Mouse (Mus musculus): ENCODE results near the gene Ap1ar. TPM values are rescaled to one million over a fixed set of nuclear protein-coding genes. Genes with fewer than 3 reads are reported as not detected.

Gene Ap1ar
- total RNA-seq, 2 experiments from 2014 or later: 77.9 to 83.1 TPM

DNA sequence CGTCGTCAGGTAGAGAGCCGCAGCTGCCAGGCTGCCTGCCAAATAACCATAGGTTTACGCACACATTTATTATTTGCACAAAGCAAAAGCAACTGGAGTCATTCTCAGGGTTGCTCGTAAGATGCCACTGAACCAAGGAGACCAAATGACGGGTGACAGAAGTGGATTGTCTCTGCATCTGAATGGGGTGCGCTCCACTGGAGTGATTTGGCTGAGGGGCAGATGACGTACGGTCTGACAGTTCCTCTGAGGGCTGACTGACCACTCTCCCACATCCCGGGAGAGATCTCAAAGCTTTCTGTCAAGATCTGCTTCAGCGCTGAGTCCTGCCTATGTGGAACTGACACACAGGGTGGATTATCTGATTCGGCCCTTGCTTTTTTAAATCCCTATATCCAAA lies 32.3 kb downstream of the Ap1ar start:
- DNase-seq (ENCODE audit: low spot score in 2 of 2): no peak
- H3K4me3 ChIP-seq: no peak overlapping the region
- no peak overlapping the region for H3K27ac ChIP-seq
- no peak for TF ChIP-seq CTCF (conservative IDR thresholded peaks at IDR 0.05)

DNA sequence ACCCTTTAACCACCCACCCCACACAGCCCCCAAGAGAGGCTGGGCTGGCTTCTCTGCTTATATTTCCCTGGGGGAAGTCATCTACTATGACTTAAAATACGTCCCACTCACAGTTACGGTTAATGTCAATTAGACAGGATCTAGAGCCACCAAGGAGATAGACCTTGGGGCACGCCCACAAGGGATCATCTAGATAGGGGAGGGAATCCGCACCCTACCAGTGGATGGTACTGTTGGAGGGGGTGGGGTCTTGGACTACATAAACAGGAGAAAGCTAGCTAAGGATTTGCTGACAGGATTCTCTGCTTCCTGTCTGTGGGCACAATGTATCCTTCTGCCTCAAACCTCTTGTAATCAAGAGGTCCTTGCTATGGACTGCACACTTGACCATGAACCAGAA lies 32.9 kb downstream of the Ap1ar start:
- TF ChIP-seq CTCF (conservative IDR thresholded peaks at IDR 0.05): no peak
- DNase-seq (ENCODE audit: low spot score in 2 of 2): no peak
- Histone ChIP-seq H3K27ac (no peak overlapping the region), H3K4me3 (no peak overlapping the region)

DNA sequence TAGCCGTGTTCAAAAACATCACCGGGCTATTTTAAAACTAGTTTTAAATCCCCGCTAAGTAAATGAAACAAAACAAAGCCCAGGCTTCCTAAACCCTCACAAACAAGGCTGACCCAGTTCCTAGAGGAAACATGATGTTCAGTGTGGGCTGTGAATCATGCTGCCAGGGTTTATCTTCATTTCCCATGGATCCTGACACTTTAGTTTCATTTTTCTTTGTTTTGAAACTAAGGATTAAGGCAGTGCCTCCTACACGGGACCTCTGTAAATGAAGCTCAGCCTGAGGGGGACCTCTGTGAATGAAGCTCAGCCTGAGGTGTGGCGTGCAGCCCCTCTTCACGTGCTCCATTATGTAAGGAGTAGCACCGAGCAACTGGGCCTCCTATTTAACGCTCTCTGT lies 34.5 kb downstream of the Ap1ar start:
- no peak for DNase-seq (ENCODE audit: low spot score in 2 of 2)
- Histone ChIP-seq H3K27ac (peak overlapping the region; percentile 83), H3K4me3 (peak overlapping the region; percentile 43)
- no peak for TF ChIP-seq CTCF (conservative IDR thresholded peaks at IDR 0.05)

DNA sequence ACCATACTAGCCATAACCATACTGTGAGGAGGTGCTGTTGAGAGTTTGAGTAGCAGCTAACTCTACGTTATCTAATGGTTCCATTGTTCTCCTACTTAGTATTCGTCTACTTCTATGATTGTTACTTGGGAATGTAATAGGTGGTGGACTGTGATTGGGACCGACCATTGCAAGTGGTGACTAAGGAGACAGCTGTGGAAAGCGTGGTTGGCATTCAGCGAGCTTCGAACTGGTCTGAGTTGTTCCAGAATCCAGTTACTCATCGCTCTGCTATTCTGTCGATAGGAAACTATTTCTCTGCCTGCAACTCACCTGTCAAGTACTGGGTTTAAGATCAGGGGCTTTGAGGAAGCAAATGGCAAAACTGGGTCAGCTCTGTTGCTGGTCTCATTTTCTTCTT lies 36.2 kb downstream of the Ap1ar start:
- no peak overlapping the region for H3K4me3 ChIP-seq
- no peak overlapping the region for H3K27ac ChIP-seq
- no peak for DNase-seq (ENCODE audit: low spot score in 2 of 2)
- no peak for TF ChIP-seq CTCF (conservative IDR thresholded peaks at IDR 0.05)

DNA sequence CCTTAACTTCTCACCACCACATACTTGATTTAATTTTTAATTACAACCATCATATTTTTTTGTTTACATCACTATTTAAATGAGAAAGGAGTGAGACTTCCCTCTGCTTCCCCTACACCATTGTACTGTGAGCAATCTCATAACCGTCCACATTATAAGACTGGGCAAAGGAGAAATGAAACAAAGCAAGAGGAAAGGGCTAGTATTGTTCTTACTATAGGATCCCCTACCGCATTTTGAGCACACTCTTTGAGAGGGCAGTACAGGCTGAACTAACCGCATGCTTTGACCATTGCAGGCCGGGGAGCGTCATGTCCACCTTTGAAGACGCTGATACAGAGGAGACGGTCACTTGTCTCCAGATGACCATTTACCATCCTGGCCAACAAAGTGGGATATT lies 41.1 kb downstream of the Ap1ar start:
- no peak overlapping the region for H3K27ac ChIP-seq
- no peak for TF ChIP-seq CTCF (conservative IDR thresholded peaks at IDR 0.05)
- DNase-seq (ENCODE audit: low spot score in 2 of 2): no peak
- no peak overlapping the region for H3K4me3 ChIP-seq

DNA sequence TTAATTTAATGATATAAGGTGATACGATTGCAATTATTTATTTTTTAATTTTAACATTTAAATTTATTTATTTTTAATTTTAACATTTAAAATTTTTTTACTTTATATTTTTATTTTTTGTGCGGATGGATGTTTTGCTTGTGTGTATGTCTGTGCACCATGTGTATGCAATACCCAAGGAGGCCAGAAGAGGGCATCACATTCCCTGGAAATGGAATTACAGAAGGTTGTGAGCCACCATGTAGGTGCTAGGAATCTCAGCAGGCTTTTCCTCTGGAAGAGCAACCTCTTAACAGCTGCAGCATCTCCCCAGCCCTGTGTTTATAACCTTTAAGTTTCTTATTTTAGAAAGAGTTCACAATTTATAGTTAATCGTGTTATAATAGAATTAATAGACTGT lies 41.6 kb downstream of the Ap1ar start:
- DNase-seq (ENCODE audit: low spot score in 2 of 2): no peak
- H3K4me3 ChIP-seq: no peak overlapping the region
- no peak overlapping the region for H3K27ac ChIP-seq
- peak; percentile 67 for TF ChIP-seq CTCF (conservative IDR thresholded peaks at IDR 0.05)

DNA sequence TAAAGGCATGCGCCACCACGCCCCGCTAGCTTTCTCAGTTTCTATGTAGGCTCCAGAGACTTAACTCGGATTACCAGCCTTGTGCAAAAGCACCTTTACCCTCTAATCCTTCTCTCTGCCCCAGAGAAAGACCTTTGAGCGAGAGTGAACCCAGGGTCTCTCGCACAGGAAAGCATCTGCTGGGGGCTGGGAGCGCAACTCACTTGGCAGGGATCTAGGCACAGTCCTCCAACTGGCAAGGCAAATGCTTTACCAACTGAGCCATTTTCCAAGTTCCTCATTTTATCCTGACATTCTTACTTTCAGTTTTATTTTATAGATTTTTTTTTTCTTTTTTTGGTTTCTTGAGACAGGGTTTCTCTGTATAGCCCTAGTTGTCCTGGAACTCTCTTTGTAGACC lies 44.3 kb downstream of the Ap1ar start:
- TF ChIP-seq CTCF (conservative IDR thresholded peaks at IDR 0.05): no peak
- Histone ChIP-seq H3K27ac (no peak overlapping the region), H3K4me3 (no peak overlapping the region)
- no peak for DNase-seq (ENCODE audit: low spot score in 2 of 2)

DNA sequence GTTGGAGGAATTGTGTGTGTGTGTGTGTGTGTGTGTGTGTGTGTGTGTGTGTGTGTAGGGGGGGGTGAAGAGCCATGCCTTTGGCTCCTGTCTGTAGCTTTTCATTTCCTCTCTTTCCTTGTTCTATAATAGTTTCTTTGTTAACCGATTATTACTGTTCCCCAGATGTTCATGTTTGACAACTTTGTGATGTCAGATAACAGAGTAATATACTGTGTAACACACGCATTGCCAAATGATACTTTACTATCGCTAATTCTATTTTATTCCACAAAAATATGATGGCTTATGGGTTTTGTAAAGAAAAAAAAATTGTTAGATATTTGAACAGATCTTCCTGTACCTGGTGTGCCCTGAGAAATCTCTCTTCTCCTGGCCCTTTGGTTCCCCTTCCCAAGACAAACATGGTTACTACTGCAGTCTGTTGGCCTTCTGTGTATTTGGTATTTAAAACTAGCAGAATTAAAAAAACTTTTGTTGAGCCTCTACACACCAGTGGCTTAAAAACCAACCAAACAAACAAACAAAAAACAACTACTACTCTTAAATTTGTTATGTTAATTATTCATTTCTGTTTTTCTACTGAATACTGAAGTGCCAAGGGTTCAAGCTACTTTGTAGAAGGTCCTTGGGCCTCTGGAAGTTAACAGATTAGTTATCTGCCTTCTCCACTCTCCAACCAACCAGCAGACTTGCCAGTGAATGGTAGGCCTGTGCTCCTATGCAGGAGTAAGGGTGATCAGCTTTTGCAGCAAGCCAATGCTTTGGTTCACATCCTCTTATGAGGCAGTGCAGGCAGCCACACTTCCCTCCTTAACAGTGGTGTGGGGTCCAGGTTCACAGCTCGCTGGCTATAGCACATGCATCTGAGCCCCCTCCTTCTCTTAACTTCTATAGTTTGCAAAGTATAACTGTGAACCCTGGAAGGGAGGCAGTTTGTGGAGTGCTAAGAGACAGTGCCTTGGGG lies 45.4 kb downstream of the Ap1ar start:
- Histone ChIP-seq H3K4me3 (no peak overlapping the region), H3K27ac (no peak overlapping the region)
- no peak for DNase-seq (ENCODE audit: low spot score in 2 of 2)
- no peak for TF ChIP-seq CTCF (conservative IDR thresholded peaks at IDR 0.05)

DNA sequence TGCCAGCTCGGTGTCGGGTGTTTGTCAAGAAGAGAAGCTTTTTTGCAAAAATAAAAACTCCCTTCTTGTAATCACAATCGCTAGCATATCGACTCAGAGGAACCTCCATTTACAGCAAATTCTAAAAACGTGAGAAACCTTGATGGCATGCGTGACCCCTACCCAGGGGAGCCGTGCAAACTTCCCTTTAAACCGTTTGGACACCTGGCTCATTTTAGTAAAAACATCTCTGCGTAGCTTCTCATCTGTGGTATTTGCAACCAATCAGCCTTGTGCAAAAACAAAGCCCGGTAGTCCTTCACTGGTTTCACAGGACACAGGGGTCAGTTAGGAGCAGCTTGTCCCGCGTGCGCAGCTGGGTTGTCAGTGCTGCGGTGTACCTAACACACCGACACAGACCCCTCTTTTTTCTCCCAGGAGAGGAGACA lies 46.3 kb downstream of the Ap1ar start:
- H3K4me3 ChIP-seq: peak overlapping the region; percentile 57
- no peak for DNase-seq (ENCODE audit: low spot score in 2 of 2)
- H3K27ac ChIP-seq: peak overlapping the region; percentile 81
- no peak for TF ChIP-seq CTCF (conservative IDR thresholded peaks at IDR 0.05)

DNA sequence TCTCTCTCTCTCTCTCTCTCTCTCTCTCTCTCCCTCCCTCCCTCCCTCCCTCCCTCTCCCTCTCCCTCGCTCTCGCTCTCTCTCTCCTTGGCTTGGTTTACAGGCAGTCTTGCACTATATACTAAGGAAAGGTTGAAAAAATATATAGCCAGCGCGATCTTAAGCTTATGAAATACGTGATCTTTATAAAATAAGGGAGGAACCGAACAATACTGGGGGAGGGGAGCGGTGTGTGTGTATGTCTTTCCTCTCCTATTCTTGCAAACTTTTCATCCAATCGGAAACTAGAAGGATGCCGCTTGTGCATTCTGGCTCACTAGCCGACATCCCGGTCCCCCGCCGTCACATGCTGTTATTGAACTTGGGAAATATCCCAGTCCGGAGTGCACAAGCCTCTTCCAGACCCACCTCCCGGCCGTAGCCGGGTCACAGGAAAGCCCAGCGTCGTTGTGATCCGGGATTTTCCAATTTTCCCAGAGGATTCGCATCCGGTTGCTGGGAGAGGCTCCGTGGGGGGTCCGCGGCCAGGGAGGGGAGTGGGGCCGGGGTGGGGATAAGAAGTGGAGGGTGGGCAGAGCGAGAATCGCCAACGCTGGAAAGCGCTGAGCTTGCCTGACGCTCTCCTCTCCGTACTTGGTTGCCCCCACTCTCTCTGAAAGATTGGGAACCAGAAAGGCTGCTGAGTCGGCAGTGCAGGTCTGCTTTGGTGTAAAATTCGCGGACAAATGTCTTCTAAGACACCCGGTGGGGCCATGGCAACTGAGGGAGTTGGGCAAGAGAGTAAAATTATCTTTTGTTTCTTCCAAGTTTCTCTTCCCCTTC lies 46.9 kb downstream of the Ap1ar start:
- Histone ChIP-seq H3K4me3 (peak overlapping the region; percentile 57), H3K27ac (peak overlapping the region; percentile 81)
- no peak for DNase-seq (ENCODE audit: low spot score in 2 of 2)
- TF ChIP-seq CTCF (conservative IDR thresholded peaks at IDR 0.05): no peak

DNA sequence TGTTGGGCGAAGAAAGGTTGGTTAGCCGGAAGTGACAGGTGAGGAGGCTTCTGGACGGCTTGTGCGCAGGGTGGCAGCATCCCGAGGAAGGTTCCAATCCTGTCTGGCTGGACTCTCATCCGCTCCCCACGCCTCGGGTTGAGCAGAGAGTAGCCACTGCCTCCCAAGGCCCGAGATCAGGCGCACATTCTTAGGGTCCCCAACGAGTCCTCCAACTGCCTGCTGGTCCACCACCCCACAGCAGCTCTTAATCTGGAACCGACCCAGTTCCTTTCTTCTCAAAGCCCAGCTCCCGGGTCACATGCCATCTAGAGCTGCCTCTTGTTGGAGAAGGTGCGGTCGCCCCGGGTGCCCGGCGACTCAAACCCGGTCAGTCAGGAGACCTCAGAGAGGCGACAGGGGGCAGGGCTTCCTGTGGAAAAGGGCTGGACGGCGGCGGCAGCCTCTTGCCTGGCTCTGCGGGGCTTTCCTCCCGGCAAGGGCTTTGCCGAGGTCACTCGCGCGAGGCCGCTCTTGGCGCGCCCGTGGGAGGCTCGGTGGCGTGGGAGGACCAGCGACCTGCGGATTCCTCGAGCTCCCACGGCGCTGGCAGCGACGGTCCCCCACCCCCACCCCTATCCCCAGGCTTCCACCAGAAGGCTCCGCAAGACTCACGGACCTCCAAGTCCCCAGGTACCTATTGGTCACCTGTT lies 47.7 kb downstream of the Ap1ar start, which contains the start of gene Tifa:
TSS of gene Tifa (plus strand) at position 306 of the 692 bp plus-strand sequence.
- Histone ChIP-seq H3K4me3 (peak within 1 kb of the TSS; percentile 57), H3K27ac (peak within 1 kb of the TSS; percentile 81)
- peak; percentile 19; the same call in 1 of the 2 replicates for TF ChIP-seq CTCF (conservative IDR thresholded peaks at IDR 0.05)
- DNase-seq (ENCODE audit: low spot score in 2 of 2): peak; percentile 23 to 32

DNA sequence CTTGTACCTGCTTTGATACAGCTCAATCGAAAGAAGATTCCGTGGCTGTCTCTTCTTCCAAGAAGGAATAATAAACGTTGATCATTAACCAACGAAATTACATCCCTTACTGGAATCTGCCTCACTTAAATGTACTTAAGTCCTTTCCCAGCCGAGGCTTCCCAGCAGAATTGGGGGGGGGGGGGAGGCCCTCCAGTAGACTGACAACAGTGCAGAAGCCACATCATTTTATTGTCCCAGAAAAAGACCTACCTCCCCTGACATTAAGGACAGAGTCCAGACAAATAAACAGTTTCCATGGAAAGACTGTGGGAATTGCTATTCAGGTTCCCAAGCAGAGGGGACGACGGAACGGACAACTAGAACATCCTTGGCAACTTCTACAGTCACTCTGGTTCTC lies 48.4 kb downstream of the Ap1ar start:
- H3K27ac ChIP-seq: peak overlapping the region; percentile 81; the same call in 1 of the 2 replicates
- peak overlapping the region; percentile 57 for H3K4me3 ChIP-seq
- no peak for TF ChIP-seq CTCF (conservative IDR thresholded peaks at IDR 0.05)
- no peak for DNase-seq (ENCODE audit: low spot score in 2 of 2)
